23 mouse cellular contexts compared by ENCODE assay signal in the genomic region with DNA sequence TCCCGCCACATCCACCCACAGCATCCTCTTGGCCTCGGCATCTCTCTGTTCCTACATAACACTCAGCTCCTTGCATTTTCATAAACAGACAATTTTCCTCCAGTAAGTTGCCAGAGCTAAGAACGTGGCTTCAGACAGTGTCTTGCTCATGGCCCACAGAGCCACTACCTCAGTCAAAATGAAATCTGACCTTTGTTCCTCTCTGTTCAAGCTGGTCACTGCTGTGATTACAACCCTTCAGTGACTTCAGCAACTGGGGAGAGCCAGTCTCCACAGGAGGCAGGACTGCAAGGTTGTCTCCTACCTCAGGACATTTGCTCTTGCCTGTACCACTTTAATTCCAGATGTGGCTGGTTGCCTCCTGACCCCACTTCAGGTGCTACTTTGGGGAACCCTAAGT. TPM values are rescaled to one million over a fixed set of nuclear protein-coding genes. Genes with fewer than 3 reads are reported as not detected.
DNase-seq lines count a peak whose midpoint lies in the region; ATAC-seq and TF ChIP-seq lines count a peak whose summit lies in the region.
"Had no signal": no experiment of that assay in that cellular context is flagged by ENCODE, and none has a peak within 500 bp of the region (broad histone marks: within the 10 kb centered on the region; RNA-seq: fewer than 3 reads in every experiment).

No protein-coding gene starts in this region.

- H3K9ac ChIP-seq in kidney, embryonic 15.5 days, result no peak overlapping the region
- H3K9ac ChIP-seq in CH12.LX (ENCODE audit: insufficient read depth, low read depth), result no peak overlapping the region
- no peak overlapping the region for H3K9ac ChIP-seq in intestine, postnatal 0 days (ENCODE audit: low read depth, low read length)
- no peak overlapping the region for H3K9ac ChIP-seq in forebrain, embryonic 14.5 days (ENCODE audit: low read length)
- no peak overlapping the region for H3K9ac ChIP-seq in heart, embryonic 12.5 days
- H3K9ac ChIP-seq: embryonic facial prominence, embryonic 12.5 days; forebrain, postnatal 0 days; hindbrain, embryonic 12.5 days had no signal

- no peak for TF ChIP-seq CTCF in CH12.LX (conservative IDR thresholded peaks at IDR 0.05 in 1 of 2, IDR thresholded peaks at IDR 0.05 in 1 of 2; ENCODE audit: low read depth in 2 of 2, low read length in 2 of 2)
- TF ChIP-seq CTCF in intestine, postnatal 0 days (IDR thresholded peaks at IDR 0.05; ENCODE audit: low read depth), result no peak

- no peaks in the 10 kb centered on the region for H3K9me3 ChIP-seq in heart, embryonic 10.5 days
- H3K9me3 ChIP-seq in kidney, embryonic 15.5 days (replicated peaks), result no peaks in the 10 kb centered on the region
- no peaks in the 10 kb centered on the region for H3K9me3 ChIP-seq in CH12.LX (replicated peaks; ENCODE audit: low read length)
- no peaks in the 10 kb centered on the region for H3K9me3 ChIP-seq in intestine, postnatal 0 days (ENCODE audit: control insufficient read depth)
- H3K9me3 ChIP-seq in forebrain, embryonic 14.5 days (replicated peaks; ENCODE audit: control insufficient read depth, low read length), result no peaks in the 10 kb centered on the region
- H3K9me3 ChIP-seq in heart, embryonic 12.5 days (replicated peaks), result no peaks in the 10 kb centered on the region
- H3K9me3 ChIP-seq: embryonic facial prominence, embryonic 12.5 days; hindbrain, embryonic 12.5 days had no signal

- WGBS in heart, embryonic 10.5 days, result 76% methylated on average over 3 of the region's 3 CpGs
- 56% methylated on average over 3 of the region's 3 CpGs for WGBS in kidney, embryonic 15.5 days
- 46% methylated on average over 3 of the region's 3 CpGs for WGBS in intestine, postnatal 0 days
- 74% methylated on average over 3 of the region's 3 CpGs for WGBS in forebrain, embryonic 14.5 days
- 68% methylated on average over 3 of the region's 3 CpGs for WGBS in heart, embryonic 12.5 days

- DNase-seq in heart, adult 11 months, result peak; percentile 52
- no peak for DNase-seq in heart, embryonic 10.5 days (ENCODE audit: low spot score)
- DNase-seq in kidney, postnatal 10 days, result no peak
- no peak for DNase-seq in CH12.LX (ENCODE audit: extremely low read depth)
- DNase-seq in forebrain, embryonic 14.5 days (ENCODE audit: low spot score), result no peak
- DNase-seq: adrenal gland, postnatal 14 days; cerebellum, adult 11-12 months; cerebellum, adult 9-10 months; cerebellum, postnatal 25 days; forebrain, postnatal 0 days; gastrocnemius, postnatal 14 days; heart, postnatal 10 days; heart, postnatal 4 days had no signal

- in situ Hi-C loops in CH12.LX (cut with MboI; ENCODE audit: low pct_ligation_motif_present, low pct_unique_long_range_greater_than_20kb, low sequenced_read_pairs), result loop anchor here (25.0 kb wide), 1 partner anchor 187 kb away; no protein-coding TSS in a partner anchor

- no peak overlapping the region for H3K4me2 ChIP-seq in kidney, embryonic 15.5 days
- H3K4me2 ChIP-seq in CH12.LX (ENCODE audit: insufficient read depth, low read depth, poor library complexity, severe bottlenecking), result 0 out of 2 replicates have a peak overlapping the region, but pooled peaks have one; percentile 16
- H3K4me2 ChIP-seq in intestine, postnatal 0 days (replicated peaks; ENCODE audit: low read depth), result peak overlapping the region; percentile 37
- H3K4me2 ChIP-seq in forebrain, embryonic 14.5 days (ENCODE audit: low read length), result no peak overlapping the region
- no peak overlapping the region for H3K4me2 ChIP-seq in heart, embryonic 12.5 days
- H3K4me2 ChIP-seq: embryonic facial prominence, embryonic 12.5 days; hindbrain, embryonic 12.5 days had no signal

- no peaks in the 10 kb centered on the region for H3K27me3 ChIP-seq in heart, embryonic 10.5 days (ENCODE audit: insufficient read depth, poor library complexity, severe bottlenecking)
- no peaks in the 10 kb centered on the region for H3K27me3 ChIP-seq in kidney, embryonic 15.5 days
- no peaks in the 10 kb centered on the region for H3K27me3 ChIP-seq in CH12.LX (replicated peaks)
- H3K27me3 ChIP-seq in intestine, postnatal 0 days (replicated peaks; ENCODE audit: control insufficient read depth, insufficient read depth, low read length), result no peaks in the 10 kb centered on the region
- H3K27me3 ChIP-seq in forebrain, embryonic 14.5 days (replicated peaks; ENCODE audit: control insufficient read depth, insufficient read depth, low read length), result no peaks in the 10 kb centered on the region
- no peaks in the 10 kb centered on the region for H3K27me3 ChIP-seq in heart, embryonic 12.5 days (replicated peaks)
- H3K27me3 ChIP-seq: embryonic facial prominence, embryonic 12.5 days; hindbrain, embryonic 12.5 days; Patski had no signal

- peaks cover 7% of the 10 kb centered on the region; the same call in 1 of the 2 replicates for H3K4me1 ChIP-seq in heart, embryonic 10.5 days
- no peaks in the 10 kb centered on the region for H3K4me1 ChIP-seq in kidney, embryonic 15.5 days
- H3K4me1 ChIP-seq in CH12.LX (ENCODE audit: control insufficient read depth in 1 of 2, insufficient read depth in 2 of 2), result peaks cover 2 to 14% of the 10 kb centered on the region in 2 experiments; a peak in 2 of 4 replicates
- peaks cover 4% of the 10 kb centered on the region; the same call in 1 of the 2 replicates for H3K4me1 ChIP-seq in intestine, postnatal 0 days (replicated peaks; ENCODE audit: control insufficient read depth, insufficient read depth, low read length)
- H3K4me1 ChIP-seq in forebrain, embryonic 14.5 days (ENCODE audit: control insufficient read depth, insufficient read depth, low read length), result no peaks in the 10 kb centered on the region
- peaks cover 10% of the 10 kb centered on the region for H3K4me1 ChIP-seq in heart, embryonic 12.5 days (replicated peaks)
- H3K4me1 ChIP-seq: embryonic facial prominence, embryonic 12.5 days; hindbrain, embryonic 12.5 days had no signal

- H3K79me2 ChIP-seq in CH12.LX (replicated peaks; ENCODE audit: control insufficient read depth, extremely low read depth, insufficient read depth, poor library complexity, severe bottlenecking), result no peaks in the 10 kb centered on the region

- no peak overlapping the region for H3K27ac ChIP-seq in heart, embryonic 10.5 days
- H3K27ac ChIP-seq in kidney, embryonic 15.5 days, result peak overlapping the region; percentile 71
- no peak overlapping the region for H3K27ac ChIP-seq in CH12.LX (ENCODE audit: insufficient read depth, low read depth)
- H3K27ac ChIP-seq in intestine, postnatal 0 days (ENCODE audit: low read depth, low read length), result peak overlapping the region; percentile 78
- H3K27ac ChIP-seq in forebrain, embryonic 14.5 days (ENCODE audit: low read depth, low read length), result no peak overlapping the region
- no peak overlapping the region for H3K27ac ChIP-seq in heart, embryonic 12.5 days (ENCODE audit: poor library complexity, severe bottlenecking)
- H3K27ac ChIP-seq: embryonic facial prominence, embryonic 12.5 days; hindbrain, embryonic 12.5 days had no signal

- no peak for TF ChIP-seq POLR2A in CH12.LX (IDR thresholded peaks at IDR 0.05; ENCODE audit: low read depth, low read length)

- H3K36me3 ChIP-seq in heart, embryonic 10.5 days, result peaks cover 16% of the 10 kb centered on the region
- peaks cover 19% of the 10 kb centered on the region for H3K36me3 ChIP-seq in kidney, embryonic 15.5 days
- peaks cover 7 to 15% of the 10 kb centered on the region in 2 experiments for H3K36me3 ChIP-seq in CH12.LX (replicated peaks in 1 of 2; ENCODE audit: control insufficient read depth in 1 of 2, insufficient read depth in 1 of 2, low read length in 1 of 2)
- peaks cover 12% of the 10 kb centered on the region for H3K36me3 ChIP-seq in intestine, postnatal 0 days (ENCODE audit: control insufficient read depth, insufficient read depth)
- peaks cover 11% of the 10 kb centered on the region for H3K36me3 ChIP-seq in forebrain, embryonic 14.5 days (ENCODE audit: control insufficient read depth, insufficient read depth, low read length)
- peaks cover 17% of the 10 kb centered on the region for H3K36me3 ChIP-seq in heart, embryonic 12.5 days

- dilution Hi-C loops in CH12.LX (cut with MboI; ENCODE audit: extremely low pct_ligation_motif_present, extremely low pct_unique_long_range_greater_than_20kb, low sequenced_read_pairs), result no loop called here

- TF ChIP-seq EP300 in CH12.LX (IDR thresholded peaks at IDR 0.05; ENCODE audit: low read length), result no peak

- 0 out of 2 replicates have a peak, but pooled peaks have one; percentile 3 for ATAC-seq in kidney, embryonic 15.5 days (replicated peaks; ENCODE audit: low FRiP score)
- ATAC-seq in intestine, postnatal 0 days, result peak; percentile 56
- no peak for ATAC-seq in forebrain, embryonic 14.5 days
- ATAC-seq in heart, embryonic 12.5 days (ENCODE audit: insufficient number of reproducible peaks, low FRiP score), result no peak
- ATAC-seq: forebrain, postnatal 0 days; Patski had no signal

- H3K4me3 ChIP-seq in heart, embryonic 10.5 days, result no peak overlapping the region
- H3K4me3 ChIP-seq in kidney, embryonic 15.5 days (replicated peaks), result no peak overlapping the region
- H3K4me3 ChIP-seq in CH12.LX (replicated peaks in 1 of 3; ENCODE audit: low read depth in 2 of 3, low read length in 2 of 3, poor library complexity in 1 of 3), result no peak overlapping the region
- no peak overlapping the region for H3K4me3 ChIP-seq in intestine, postnatal 0 days (ENCODE audit: low read depth, low read length)
- H3K4me3 ChIP-seq in forebrain, embryonic 14.5 days (ENCODE audit: low read depth, low read length), result no peak overlapping the region
- no peak overlapping the region for H3K4me3 ChIP-seq in heart, embryonic 12.5 days
- H3K4me3 ChIP-seq: embryonic facial prominence, embryonic 12.5 days; hindbrain, embryonic 12.5 days had no signal

- no peak for TF ChIP-seq RAD21 in CH12.LX (IDR thresholded peaks at IDR 0.05; ENCODE audit: low read depth, low read length)

TF ChIP-seq in CH12.LX, 34 proteins besides CTCF, POLR2A, EP300 and RAD21 (continues in another document):
- no peak for TF ChIP-seq CHD1 (IDR thresholded peaks at IDR 0.05; ENCODE audit: low read depth, low read length)
- no peak for TF ChIP-seq POLR2AphosphoS2 (IDR thresholded peaks at IDR 0.05; ENCODE audit: low read depth, low read length)
- no peak for TF ChIP-seq ETS1 (conservative IDR thresholded peaks at IDR 0.05; ENCODE audit: low read depth, low read length)
- TF ChIP-seq ZMIZ1 (IDR thresholded peaks at IDR 0.05; ENCODE audit: low read depth, low read length), result no peak
- TF ChIP-seq USF1 (IDR thresholded peaks at IDR 0.05; ENCODE audit: low read depth, low read length), result no peak
- TF ChIP-seq ELF1 (IDR thresholded peaks at IDR 0.05; ENCODE audit: low read depth, low read length), result no peak

RNA-seq across cellular contexts. Expression of a gene that starts 15.4 kb away (rescaled TPM):
- polyA plus RNA-seq in heart, embryonic 10.5 days (2016; fragmentation: Nextera tagmentation; extraction: Ambion mirVana), result 0.28 and 0.50 TPM in 2 replicates
- polyA plus RNA-seq in kidney, embryonic 15.5 days (2015; fragmentation: Nextera tagmentation; extraction: Ambion mirVana), result 2.5 and 3.1 TPM in 2 replicates
- 0.21 and 1.2 TPM in 2 replicates for total RNA-seq in CH12.LX (2012; rRNA removed)
- total RNA-seq in CH12.LX (2014; rRNA removed), result 0.38 and 0.43 TPM in 2 replicates
- 0.80 and 1.3 TPM in 2 replicates for polyA plus RNA-seq in CH12.LX (2012; ENCODE audit: insufficient read length, low read depth)
- 25.1 and 29.0 TPM in 2 replicates for polyA plus RNA-seq in intestine, postnatal 0 days (2015; fragmentation: Nextera tagmentation; extraction: Ambion mirVana)
- 0.37 TPM in 1 of 2 replicates, not detected in the other for polyA plus RNA-seq in forebrain, embryonic 14.5 days (2014; fragmentation: Nextera tagmentation; extraction: Ambion mirVana)
- 0.15 and 0.34 TPM in 2 replicates for polyA plus RNA-seq in heart, embryonic 12.5 days (2016; fragmentation: Nextera tagmentation; extraction: Ambion mirVana)
- total RNA-seq: adrenal gland, adult 18-20 months; adrenal gland, postnatal 14 days; gastrocnemius, adult 18-20 months; gastrocnemius, postnatal 14 days; heart, adult 8-10 months; heart, postnatal 10 days; heart, postnatal 4 days had no signal
- polyA plus RNA-seq: forebrain, embryonic 11.5 days; hindbrain, embryonic 12.5 days; Patski had no signal

Comparison
In these comparisons a context has a peak if more than half of its experiments do, and no peak if none do; other contexts are left out.
1. H3K27ac ChIP-seq: peak in kidney, embryonic 15.5 days (single experiment) and intestine, postnatal 0 days (single experiment); none in heart, embryonic 10.5 days (single experiment), CH12.LX (single experiment), forebrain, embryonic 14.5 days (single experiment) and heart, embryonic 12.5 days (single experiment).
2. ATAC-seq: peak in kidney, embryonic 15.5 days (single experiment) and intestine, postnatal 0 days (single experiment); none in forebrain, embryonic 14.5 days (single experiment) and heart, embryonic 12.5 days (single experiment).
3. H3K4me2 ChIP-seq: peak in CH12.LX (single experiment) and intestine, postnatal 0 days (single experiment); none in kidney, embryonic 15.5 days (single experiment), forebrain, embryonic 14.5 days (single experiment) and heart, embryonic 12.5 days (single experiment).